Mouse (Mus musculus) cortical plate, adult 2 months (tissue): ENCODE results near the gene Zc3h12a.

Experiments
- CTCF ChIP-seq: fragments of 200-500 bp; IDR thresholded peaks from 2 replicates; pipeline ENCODE4 v1.5.1; 2011; ENCODE audit warnings: mild to moderate bottlenecking, control low read depth, low read length; ENCODE audit not compliant: insufficient read depth; ENCODE audit errors: extremely low read depth
- POLR2A ChIP-seq: fragments of 200-500 bp; IDR thresholded peaks from 2 replicates; pipeline ENCODE4 v1.6.1; 2011; ENCODE audit warnings: mild to moderate bottlenecking, low read length, control low read depth; ENCODE audit not compliant: insufficient read depth; ENCODE audit errors: extremely low read depth

GRCm38 (mm10) chr4:125152469-125152868, 24.8 kb upstream of the Zc3h12a start:
- TF ChIP-seq CTCF, result no peak
- no peak for TF ChIP-seq POLR2A
